Mouse (Mus musculus) MEL (cell line): ENCODE data around the gene Sapcd2. TPM values are rescaled to one million over a fixed set of nuclear protein-coding genes. Genes with fewer than 3 reads are reported as not detected.

Experiments
- DNase-seq: peaks from one replicate; pipeline ENCODE4 v3.0.0; 2011; ENCODE audit warnings: low read depth, low spot score
- H3K27ac ChIP-seq: 2 replicates; pipeline ENCODE4 v1.5.1; 2012; ENCODE audit warnings: low read depth, mild to moderate bottlenecking, control low read depth, low read length, moderate library complexity; ENCODE audit not compliant: control insufficient read depth
- H3K27me3 ChIP-seq, 2 experiments: fragments of 150-350 bp in 1 of 2; sonication (generic) in 1 of 2; 2 replicates each; pipeline ENCODE4 v1.6.1; 2012; ENCODE audit warnings: low read length in 2 of 2, mild to moderate bottlenecking in 2 of 2, improper control_type of control experiment in 1 of 2, moderate library complexity in 1 of 2; ENCODE audit not compliant: insufficient read depth in 2 of 2, control insufficient read depth in 1 of 2
- H3K36me3 ChIP-seq, 2 experiments: 2 replicates each; pipeline ENCODE4 v1.6.1; 2012 to 2014; ENCODE audit warnings: low read length in 2 of 2, improper control_type of control experiment in 1 of 2, inconsistent platforms in 1 of 2, mild to moderate bottlenecking in 1 of 2; ENCODE audit not compliant: insufficient read depth in 2 of 2, control insufficient read depth in 1 of 2
- H3K4me1 ChIP-seq, 2 experiments: fragments of 150-350 bp in 1 of 2; sonication (generic) in 1 of 2; 2 replicates each; pipeline ENCODE4 v1.6.1; 2012; ENCODE audit warnings: low read length in 2 of 2, improper control_type of control experiment in 1 of 2, mild to moderate bottlenecking in 1 of 2; ENCODE audit not compliant: insufficient read depth in 2 of 2, control insufficient read depth in 1 of 2
- H3K4me3 ChIP-seq, 2 experiments: fragments of 150-350 bp in 1 of 2; sonication (generic) in 1 of 2; 2 replicates each; pipeline ENCODE4 v1.5.1; 2012; ENCODE audit warnings: low read depth in 2 of 2, low read length in 2 of 2, mild to moderate bottlenecking in 2 of 2, moderate library complexity in 2 of 2, control low read depth in 1 of 2, improper control_type of control experiment in 1 of 2; ENCODE audit not compliant: control insufficient read depth in 1 of 2, insufficient read depth in 1 of 2
- H3K79me2 ChIP-seq: 2 replicates; pipeline ENCODE4 v1.6.1; 2012; ENCODE audit warnings: mild to moderate bottlenecking, low read length, moderate library complexity; ENCODE audit not compliant: control insufficient read depth, poor library complexity, insufficient read depth
- H3K9ac ChIP-seq: 2 replicates; pipeline ENCODE4 v1.6.1; 2012; ENCODE audit warnings: low read depth, mild to moderate bottlenecking, control low read depth, low read length, moderate library complexity; ENCODE audit not compliant: control insufficient read depth, poor library complexity, severe bottlenecking
- H3K9me3 ChIP-seq: fragments of 150-350 bp; sonication (generic); replicated peaks from 2 replicates; pipeline ENCODE4 v1.6.1; 2012; ENCODE audit warnings: mild to moderate bottlenecking, low read length, improper control_type of control experiment, moderate library complexity; ENCODE audit not compliant: insufficient read depth
- BHLHE40 ChIP-seq: IDR thresholded peaks from 2 replicates; pipeline ENCODE4 v1.6.1; 2012; ENCODE audit warnings: low read depth, mild to moderate bottlenecking, inconsistent platforms, low read length, improper control_type of control experiment, borderline replicate concordance
- CHD1 ChIP-seq: IDR thresholded peaks from 2 replicates; pipeline ENCODE4 v1.6.1; 2012; ENCODE audit warnings: low read depth, mild to moderate bottlenecking, inconsistent platforms, low read length, improper control_type of control experiment
- ELF1 ChIP-seq: IDR thresholded peaks from 2 replicates; pipeline ENCODE4 v1.6.1; 2014; ENCODE audit warnings: low read depth, mild to moderate bottlenecking, inconsistent platforms, low read length, improper control_type of control experiment, moderate library complexity
- EP300 ChIP-seq, 2 experiments: IDR thresholded peaks; 2 replicates each; pipeline ENCODE4 v1.6.1; 2011; ENCODE audit warnings: improper control_type of control experiment in 2 of 2, low read length in 2 of 2, low read depth in 1 of 2, mild to moderate bottlenecking in 1 of 2
- GATA1 ChIP-seq: IDR thresholded peaks from 2 replicates; pipeline ENCODE4 v1.6.1; 2011; ENCODE audit warnings: low read depth, low read length, improper control_type of control experiment
- HCFC1 ChIP-seq: IDR thresholded peaks from 2 replicates; pipeline ENCODE4 v1.6.1; 2012; ENCODE audit warnings: low read depth, mild to moderate bottlenecking, inconsistent platforms, low read length, improper control_type of control experiment, moderate library complexity
- KAT2A ChIP-seq: conservative IDR thresholded peaks from 2 replicates; pipeline ENCODE4 v1.6.1; 2012; ENCODE audit warnings: low read depth, low read length, improper control_type of control experiment, inconsistent platforms
- MXI1 ChIP-seq: IDR thresholded peaks from 2 replicates; pipeline ENCODE4 v1.6.1; 2011; ENCODE audit warnings: mild to moderate bottlenecking, low read depth, low read length, improper control_type of control experiment
- MYB ChIP-seq: IDR thresholded peaks from 2 replicates; pipeline ENCODE4 v1.6.1; 2011; ENCODE audit warnings: mild to moderate bottlenecking, low read depth, low read length, improper control_type of control experiment
- POLR2A ChIP-seq, 2 experiments: IDR thresholded peaks; 2 replicates each; pipeline ENCODE4 v1.6.1; 2011 to 2012; ENCODE audit warnings: low read length in 2 of 2, mild to moderate bottlenecking in 2 of 2, control low read depth in 1 of 2, improper control_type of control experiment in 1 of 2, low read depth in 1 of 2, moderate library complexity in 1 of 2; ENCODE audit not compliant: control insufficient read depth in 1 of 2, insufficient read depth in 1 of 2, poor library complexity in 1 of 2
- RAD21 ChIP-seq: IDR thresholded peaks from 2 replicates; pipeline ENCODE4 v1.6.1; 2011; ENCODE audit warnings: mild to moderate bottlenecking, low read depth, low read length, improper control_type of control experiment
- RCOR1 ChIP-seq: IDR thresholded peaks from 2 replicates; pipeline ENCODE4 v1.6.1; 2012; ENCODE audit warnings: low read depth, mild to moderate bottlenecking, inconsistent platforms, low read length, improper control_type of control experiment
- SIN3A ChIP-seq: IDR thresholded peaks from 2 replicates; pipeline ENCODE4 v1.6.1; 2012; ENCODE audit warnings: low read length, improper control_type of control experiment, inconsistent platforms
- TAL1 ChIP-seq: IDR thresholded peaks from 2 replicates; pipeline ENCODE4 v1.6.1; 2012; ENCODE audit warnings: mild to moderate bottlenecking, inconsistent platforms, low read length, moderate library complexity, mixed read lengths
- USF1 ChIP-seq: IDR thresholded peaks from 2 replicates; pipeline ENCODE4 v1.6.1; 2014; ENCODE audit warnings: low read depth, mild to moderate bottlenecking, inconsistent platforms, low read length, improper control_type of control experiment, moderate library complexity
- ZC3H11A ChIP-seq: IDR thresholded peaks from 2 replicates; pipeline ENCODE4 v1.6.1; 2012; ENCODE audit warnings: low read depth, mild to moderate bottlenecking, inconsistent platforms, low read length, improper control_type of control experiment
- ZNF384 ChIP-seq: IDR thresholded peaks from 2 replicates; pipeline ENCODE4 v1.6.1; 2012; ENCODE audit warnings: low read depth, mild to moderate bottlenecking, inconsistent platforms, low read length, improper control_type of control experiment
- polyA plus RNA-seq, 2 experiments: library from polyadenylated mRNA; stranded (reverse) in 1 of 2; unstranded in 1 of 2; fragments of >175 nt in 1 of 2; fragments of >200 nt in 1 of 2; gene quantifications; 2 replicates each; pipeline versions ENCODE4 v1.2.1 to v1.2.4; 2012; ENCODE audit warnings: low replicate concordance in 2 of 2, low read depth in 1 of 2; ENCODE audit not compliant: insufficient read length in 2 of 2, insufficient read depth in 1 of 2, missing spikeins in 1 of 2
- total RNA-seq: library from RNA; depleted of rRNA; stranded (reverse); fragments of 300-350 nt; gene quantifications from 2 replicates; pipeline ENCODE4 v1.2.3, GENCODE M21; 2012

Gene Sapcd2
- total and polyA plus RNA-seq, 3 experiments = 51.9 to 58.2 TPM; not detected in 1

DNA sequence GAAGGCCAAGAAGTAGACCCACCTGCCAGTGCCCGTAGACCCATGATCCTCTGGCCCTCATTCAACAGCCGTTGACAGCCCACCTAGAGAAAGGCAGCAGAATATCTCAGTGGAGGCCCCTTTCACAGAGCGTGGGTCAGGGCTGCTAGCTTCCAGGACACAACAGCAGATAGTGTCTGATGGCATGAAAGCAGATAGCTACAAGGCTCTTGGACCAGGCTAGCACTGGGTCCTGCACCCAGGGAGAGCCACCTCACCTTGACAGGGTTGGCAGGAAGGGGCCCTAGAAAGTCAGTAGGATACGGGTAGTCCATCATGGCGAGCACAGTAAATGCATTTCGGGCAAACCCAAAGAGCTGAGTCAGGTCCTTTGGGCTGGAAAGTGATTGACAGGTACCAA, 17.9 kb upstream of the Sapcd2 start:
- no peaks in the 10 kb centered on the region for H3K9me3 ChIP-seq
- peaks cover 0 to 12% of the 10 kb centered on the region in 2 experiments; a peak in 2 of 4 replicates for H3K4me1 ChIP-seq
- no peak overlapping the region for H3K27ac ChIP-seq
- peaks cover 0 to 8% of the 10 kb centered on the region in 2 experiments; a peak in 3 of 4 replicates for H3K36me3 ChIP-seq
- H3K79me2 ChIP-seq = peaks cover 7% of the 10 kb centered on the region
- H3K9ac ChIP-seq = no peak overlapping the region
- TF ChIP-seq SIN3A (no peak), GATA1 (no peak), HCFC1 (no peak), POLR2A (IDR thresholded peaks at IDR 0.05; ENCODE audit: control insufficient read depth in 1 of 2, insufficient read depth in 1 of 2, low read depth in 1 of 2, low read length in 2 of 2, poor library complexity in 1 of 2) (no peak), RCOR1 (no peak), TAL1 (no peak), USF1 (no peak), ELF1 (no peak), CHD1 (no peak), ZC3H11A (no peak), ZNF384 (no peak), BHLHE40 (no peak), KAT2A (no peak), RAD21 (no peak), EP300 (IDR thresholded peaks at IDR 0.05; ENCODE audit: low read depth in 1 of 2, low read length in 2 of 2) (no peak)
- TF ChIP-seq, all 39 proteins: peak for 0
- H3K4me3 ChIP-seq = no peak overlapping the region
- no peak for DNase-seq
- H3K27me3 ChIP-seq = no peaks in the 10 kb centered on the region

DNA sequence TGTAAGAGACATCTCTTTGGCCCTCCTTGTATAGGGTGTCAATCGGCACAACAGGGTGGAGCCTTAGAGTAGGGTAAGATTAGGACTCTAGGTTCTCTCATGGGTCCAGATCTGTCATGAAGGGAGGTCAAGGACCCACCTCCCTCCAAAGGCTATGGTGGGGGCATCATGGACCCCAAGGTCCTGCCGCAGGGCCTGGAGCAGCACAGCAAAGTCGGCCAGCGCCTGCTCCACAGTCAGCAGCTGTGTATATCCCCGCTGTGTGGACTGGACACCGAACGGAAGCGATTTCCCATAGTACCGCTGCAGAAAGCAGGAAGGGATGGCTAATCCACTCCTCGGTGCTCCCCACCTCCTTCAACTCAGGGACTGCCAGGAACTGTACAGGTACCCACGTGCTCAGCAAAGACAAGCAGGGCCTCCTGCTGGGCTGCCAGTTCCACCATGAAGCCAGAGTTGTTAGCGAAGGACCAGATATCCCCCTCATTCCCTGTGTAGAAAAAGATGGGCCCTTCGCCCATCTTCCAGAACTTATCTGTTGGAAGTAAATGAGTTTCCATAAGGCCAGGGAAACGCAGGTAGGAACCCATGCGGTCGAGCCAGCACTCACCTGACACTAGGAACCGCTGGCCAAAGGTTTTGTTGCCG, 16.6 kb upstream of the Sapcd2 start:
- H3K4me1 ChIP-seq = peaks cover 0 to 12% of the 10 kb centered on the region in 2 experiments; a peak in 2 of 4 replicates
- no peaks in the 10 kb centered on the region for H3K9me3 ChIP-seq
- H3K27ac ChIP-seq = peak overlapping the region; percentile 15; the same call in 1 of the 2 replicates
- H3K36me3 ChIP-seq = peaks cover 0 to 2% of the 10 kb centered on the region in 2 experiments; a peak in 2 of 4 replicates
- TF ChIP-seq BHLHE40 = no peak
- no peak for TF ChIP-seq RCOR1
- no peak for TF ChIP-seq EP300 (IDR thresholded peaks at IDR 0.05; ENCODE audit: low read depth in 1 of 2, low read length in 2 of 2)
- no peak for TF ChIP-seq MXI1
- TF ChIP-seq MYB = no peak
- TF ChIP-seq, all 39 proteins: peak for 0
- Histone ChIP-seq H3K79me2 (peaks cover 7% of the 10 kb centered on the region), H3K4me3 (peak overlapping the region; percentile 70 to 90), H3K27me3 (no peaks in the 10 kb centered on the region), H3K9ac (peak overlapping the region; percentile 75)
- no peak for DNase-seq
